Mouse (Mus musculus) liver, postnatal 0 days (tissue): Measurements from ENCODE around the gene Cdk9. TPM values are rescaled to one million over a fixed set of nuclear protein-coding genes. Genes with fewer than 3 reads are reported as not detected.

Source experiments
- ATAC-seq: fragments of 200-750 bp; cut with Nextera tagmentation; 2 replicates; pipeline ENCODE4 v1.8.0; 2017; ENCODE audit warnings: mild to moderate bottlenecking, moderate library complexity
- DNase-seq: peaks from one replicate; pipeline ENCODE4 v3.0.0-alpha.2; 2016
- H3K27ac ChIP-seq: fragments of 300-500 bp; sonication (generic); 2 replicates; pipeline ENCODE4 v1.5.1; 2014; ENCODE audit warnings: antibody characterized with exemption, moderate library complexity, mild to moderate bottlenecking, low read depth
- H3K27me3 ChIP-seq: fragments of 300-500 bp; sonication (generic); 2 replicates; pipeline ENCODE4 v1.6.1; 2014; ENCODE audit warnings: low read length, control low read depth, mixed read lengths; ENCODE audit not compliant: insufficient read depth
- H3K36me3 ChIP-seq: fragments of 300-500 bp; sonication (generic); replicated peaks from 2 replicates; pipeline ENCODE4 v1.6.1; 2014; ENCODE audit warnings: mild to moderate bottlenecking, control low read depth, low read length, moderate library complexity, mixed read lengths; ENCODE audit not compliant: insufficient read depth
- H3K4me1 ChIP-seq: fragments of 300-500 bp; sonication (generic); 2 replicates; pipeline ENCODE4 v1.6.1; 2014; ENCODE audit warnings: antibody characterized with exemption, mild to moderate bottlenecking, control low read depth; ENCODE audit not compliant: insufficient read depth
- H3K4me2 ChIP-seq: fragments of 300-500 bp; sonication (generic); 2 replicates; pipeline ENCODE4 v1.6.1; 2014; ENCODE audit warnings: low read depth, mild to moderate bottlenecking, low read length, moderate library complexity, mixed read lengths
- H3K4me3 ChIP-seq: fragments of 300-500 bp; sonication (generic); 2 replicates; pipeline ENCODE4 v1.5.1; 2014; ENCODE audit warnings: low read depth, low read length
- H3K9ac ChIP-seq: fragments of 300-500 bp; sonication (generic); replicated peaks from 2 replicates; pipeline ENCODE4 v1.6.1; 2014; ENCODE audit warnings: mild to moderate bottlenecking, moderate library complexity
- H3K9me3 ChIP-seq: fragments of 300-500 bp; sonication (generic); 2 replicates; pipeline ENCODE4 v1.6.1; 2016; ENCODE audit warnings: mild to moderate bottlenecking, control low read depth, low read length, mixed read lengths
- CTCF ChIP-seq: sonication (generic); IDR thresholded peaks from 2 replicates; pipeline ENCODE4 v1.5.1; 2016; ENCODE audit warnings: antibody characterized with exemption, low read depth
- EP300 ChIP-seq: IDR thresholded peaks from 2 replicates; pipeline ENCODE4 v1.6.1; 2016; ENCODE audit warnings: antibody characterized with exemption, low read depth, mild to moderate bottlenecking
- WGBS: fragments of 180-500 bp; shearing (Covaris S2); extraction: QIAGEN DNeasy Blood & Tissue Kit; methylation state at CpG from one replicate; pipeline ENCODE4 v1.1.7; 2014; ENCODE audit not compliant: insufficient replicate concordance; 5-methylcytosine and 5-hydroxymethylcytosine counted together
- polyA plus RNA-seq: library from polyadenylated mRNA; unstranded; fragments of >200 nt; fragmentation: Nextera tagmentation; extraction: Ambion mirVana; gene quantifications from 2 replicates; pipeline ENCODE4 v1.2.1, GENCODE M21; 2015

Gene Cdk9
- polyA plus RNA-seq, 1 experiment from 2014 or later: 49.5 TPM

- Histone ChIP-seq H3K9me3 (no peaks in the 10 kb centered on the region), H3K4me2 (no peak overlapping the region), H3K36me3 (peaks cover 45% of the 10 kb centered on the region), H3K4me1 (peaks cover 10% of the 10 kb centered on the region), H3K27me3 (no peaks in the 10 kb centered on the region), H3K4me3 (no peak overlapping the region), H3K27ac (no peak overlapping the region), H3K9ac (no peak overlapping the region)
- no peak for TF ChIP-seq CTCF
- TF ChIP-seq EP300: no peak
- ATAC-seq (no peak), DNase-seq (no peak)
- WGBS: 81% methylated on average over 8 of the region's 8 CpGs
These were observed 25.3 kb downstream of the Cdk9 start for GRCm38 (mm10) chr2:32687562-32687961.

GRCm38 (mm10) chr2:32686640-32687039, 26.2 kb downstream of the Cdk9 start:
- ATAC-seq: no peak
- TF ChIP-seq EP300 (no peak), CTCF (no peak)
- H3K27ac ChIP-seq: no peak overlapping the region
- 83% methylated on average over 4 of the region's 6 CpGs for WGBS
- no peaks in the 10 kb centered on the region for H3K9me3 ChIP-seq
- no peak overlapping the region for H3K4me2 ChIP-seq
- no peak overlapping the region for H3K4me3 ChIP-seq
- no peaks in the 10 kb centered on the region for H3K27me3 ChIP-seq
- no peak for DNase-seq
- peaks cover 52% of the 10 kb centered on the region for H3K36me3 ChIP-seq
- H3K4me1 ChIP-seq: peaks cover 3% of the 10 kb centered on the region; the same call in 1 of the 2 replicates
- H3K9ac ChIP-seq: no peak overlapping the region

GRCm38 (mm10) chr2:32685807-32686206, 27.1 kb downstream of the Cdk9 start:
- Histone ChIP-seq H3K9me3 (no peaks in the 10 kb centered on the region), H3K27ac (no peak overlapping the region), H3K9ac (no peak overlapping the region), H3K4me1 (0 out of 2 replicates have a peak, but pooled peaks cover 3% of the 10 kb centered on the region), H3K36me3 (peaks cover 54% of the 10 kb centered on the region), H3K4me3 (no peak overlapping the region), H3K27me3 (no peaks in the 10 kb centered on the region), H3K4me2 (no peak overlapping the region)
- TF ChIP-seq CTCF (no peak), EP300 (no peak)
- 87% methylated on average over 3 of the region's 3 CpGs for WGBS
- DNase-seq: no peak
- no peak for ATAC-seq

GRCm38 (mm10) chr2:32684681-32685428, 28.0 kb downstream of the Cdk9 start:
- no peak overlapping the region for H3K4me3 ChIP-seq
- no peak overlapping the region for H3K4me2 ChIP-seq
- H3K9ac ChIP-seq: no peak overlapping the region
- H3K9me3 ChIP-seq: no peaks in the 10 kb centered on the region
- 83% methylated on average over 15 of the region's 15 CpGs for WGBS
- TF ChIP-seq EP300 (no peak), CTCF (no peak)
- H3K36me3 ChIP-seq: peaks cover 54% of the 10 kb centered on the region
- DNase-seq (no peak), ATAC-seq (no peak)
- H3K4me1 ChIP-seq: no peaks in the 10 kb centered on the region
- H3K27me3 ChIP-seq: no peaks in the 10 kb centered on the region
- no peak overlapping the region for H3K27ac ChIP-seq

- TF ChIP-seq CTCF: no peak
- TF ChIP-seq EP300: no peak
- Histone ChIP-seq H3K27ac (no peak overlapping the region), H3K36me3 (peaks cover 54% of the 10 kb centered on the region), H3K4me2 (no peak overlapping the region), H3K9me3 (no peaks in the 10 kb centered on the region), H3K27me3 (no peaks in the 10 kb centered on the region), H3K4me1 (no peaks in the 10 kb centered on the region), H3K9ac (no peak overlapping the region), H3K4me3 (no peak overlapping the region)
- no peak for ATAC-seq
- no peak for DNase-seq
- 86% methylated on average over 10 of the region's 10 CpGs for WGBS
These were observed 29.2 kb downstream of the Cdk9 start for GRCm38 (mm10) chr2:32683701-32684100.

GRCm38 (mm10) chr2:32682721-32683417, 30.0 kb downstream of the Cdk9 start:
- TF ChIP-seq CTCF: no peak
- TF ChIP-seq EP300: no peak
- Histone ChIP-seq H3K27me3 (no peaks in the 10 kb centered on the region), H3K27ac (no peak overlapping the region), H3K36me3 (peaks cover 48% of the 10 kb centered on the region), H3K9ac (no peak overlapping the region), H3K4me3 (no peak overlapping the region), H3K9me3 (no peaks in the 10 kb centered on the region), H3K4me2 (no peak overlapping the region), H3K4me1 (no peaks in the 10 kb centered on the region)
- ATAC-seq: no peak
- 81% methylated on average over 14 of the region's 14 CpGs for WGBS
- DNase-seq: no peak
